Mouse (Mus musculus) spleen, adult 12 weeks (tissue): ENCODE data around the gene Ndc1.
"Not testable (repeated sequence)": the region's sequence is repeated elsewhere in the genome, so short reads cannot be mapped to it uniquely, and the experiment has no call there.

Experiments
- DNase-seq: peaks from one replicate; pipeline ENCODE4 v3.0.0; 2022; ENCODE audit warnings: low spot score

Ndc1 gene

GRCm38 (mm10) chr4:107364190-107364639 is 3.4 kb upstream of the Ndc1 start:
- no peak for DNase-seq

GRCm38 (mm10) chr4:107366408-107366807 is 1.2 kb upstream of the Ndc1 start:
- DNase-seq: not testable (repeated sequence)

- DNase-seq: no peak
These were observed 4.7 kb downstream of the Ndc1 start for GRCm38 (mm10) chr4:107372304-107372703.

GRCm38 (mm10) chr4:107374677-107375076 is 7.1 kb downstream of the Ndc1 start:
- DNase-seq: no peak

- no peak for DNase-seq
These were observed 11.4 kb downstream of the Ndc1 start for GRCm38 (mm10) chr4:107378954-107379353.

- DNase-seq: no peak
These were observed 13.3 kb downstream of the Ndc1 start for GRCm38 (mm10) chr4:107380871-107381270.

- no peak for DNase-seq
These were observed 19.5 kb downstream of the Ndc1 start for GRCm38 (mm10) chr4:107387038-107387437.

- no peak for DNase-seq
These were observed 19.9 kb downstream of the Ndc1 start for GRCm38 (mm10) chr4:107387465-107387864.

- no peak for DNase-seq
These were observed 20.7 kb downstream of the Ndc1 start for GRCm38 (mm10) chr4:107388291-107388690.

- DNase-seq: no peak
These were observed 21.8 kb downstream of the Ndc1 start for GRCm38 (mm10) chr4:107389345-107389744.

GRCm38 (mm10) chr4:107393771-107394170 is 26.2 kb downstream of the Ndc1 start:
- no peak for DNase-seq

GRCm38 (mm10) chr4:107420202-107420601 is 52.6 kb downstream of the Ndc1 start:
- no peak for DNase-seq

GRCm38 (mm10) chr4:107421711-107422110 is 54.1 kb downstream of the Ndc1 start:
- no peak for DNase-seq

GRCm38 (mm10) chr4:107422176-107422575 is 54.6 kb downstream of the Ndc1 start:
- no peak for DNase-seq

GRCm38 (mm10) chr4:107425616-107426015 is 58.0 kb downstream of the Ndc1 start:
- no peak for DNase-seq

GRCm38 (mm10) chr4:107426631-107427030 is 59.0 kb downstream of the Ndc1 start:
- DNase-seq: no peak

GRCm38 (mm10) chr4:107432717-107433116 is 65.1 kb downstream of the Ndc1 start:
- no peak for DNase-seq

- DNase-seq: no peak
These were observed 66.4 kb downstream of the Ndc1 start for GRCm38 (mm10) chr4:107433998-107434355.

- no peak for DNase-seq
These were observed 67.0 kb downstream of the Ndc1 start, which contains the start of gene Glis1 for GRCm38 (mm10) chr4:107434356-107435237. TSS of gene Glis1 (plus strand) at chr4:107434591.

- no peak for DNase-seq
These were observed 67.8 kb downstream of the Ndc1 start for GRCm38 (mm10) chr4:107435238-107435946.

- DNase-seq: no peak
These were observed 68.9 kb downstream of the Ndc1 start for GRCm38 (mm10) chr4:107436476-107436875.

- DNase-seq: no peak
These were observed 71.2 kb downstream of the Ndc1 start for GRCm38 (mm10) chr4:107438741-107439140.

- no peak for DNase-seq
These were observed 72.7 kb downstream of the Ndc1 start for GRCm38 (mm10) chr4:107440306-107440705.
